Mouse (Mus musculus): Measurements from ENCODE around the gene Sucla2.
"Not testable (repeated sequence)": the region's sequence is repeated elsewhere in the genome, so short reads cannot be mapped to it uniquely, and the experiment has no call there.

Gene Sucla2

GRCm38 (mm10) chr14:73509765-73510423, 15.2 kb upstream of the Sucla2 start, which contains the start of gene Med4:
Med4 (plus strand) TSS chr14:73510025.
- peak; percentile 97 for DNase-seq

GRCm38 (mm10) chr14:73524136-73524535, 983 bp upstream of the Sucla2 start:
- DNase-seq: no peak

DNA sequence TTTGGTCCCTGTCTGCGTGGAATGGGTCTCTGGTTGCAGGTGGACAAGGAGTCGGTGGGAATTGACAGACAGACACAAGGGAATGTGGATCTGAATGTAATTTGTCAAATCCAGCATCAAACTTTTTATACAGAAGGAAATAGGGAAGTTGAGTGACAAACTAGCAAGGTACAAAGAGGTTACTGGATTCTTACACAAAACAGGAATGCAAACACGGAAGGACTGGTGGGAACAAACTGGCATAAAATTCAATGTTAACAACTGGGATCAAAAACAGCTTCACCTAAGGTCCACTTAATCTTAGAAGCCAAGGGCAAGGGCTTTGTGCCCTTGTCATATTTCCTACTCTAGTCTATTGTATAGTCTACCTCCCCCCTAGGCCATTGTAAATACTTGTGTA, 3.5 kb downstream of the Sucla2 start:
- DNase-seq: not testable (repeated sequence)

- no peak for DNase-seq
These were observed 8.8 kb downstream of the Sucla2 start for GRCm38 (mm10) chr14:73533755-73534465.

GRCm38 (mm10) chr14:73535641-73536040, 10.5 kb downstream of the Sucla2 start:
- no peak for DNase-seq

GRCm38 (mm10) chr14:73543781-73544180, 18.7 kb downstream of the Sucla2 start:
- DNase-seq: no peak

DNA sequence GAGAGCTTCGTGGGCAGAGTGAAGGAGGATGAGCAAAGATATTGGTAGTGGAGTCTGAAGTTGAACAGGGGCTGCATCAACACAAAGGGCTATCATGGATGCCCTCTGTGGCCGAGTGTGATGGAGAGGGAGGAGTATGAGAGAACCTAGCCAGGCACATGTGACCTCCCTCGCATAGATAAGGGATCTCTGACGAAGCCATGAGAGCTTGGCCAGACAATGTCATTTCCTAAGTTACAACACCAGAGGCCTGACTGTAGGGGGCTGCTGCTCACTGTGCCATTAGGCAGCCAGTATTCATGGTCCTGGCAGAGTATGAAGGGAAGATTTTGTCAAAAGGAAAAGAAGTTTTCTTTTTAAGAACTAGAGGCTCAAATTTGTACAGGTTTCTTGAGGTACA, 21.9 kb downstream of the Sucla2 start:
- DNase-seq: no peak

DNA sequence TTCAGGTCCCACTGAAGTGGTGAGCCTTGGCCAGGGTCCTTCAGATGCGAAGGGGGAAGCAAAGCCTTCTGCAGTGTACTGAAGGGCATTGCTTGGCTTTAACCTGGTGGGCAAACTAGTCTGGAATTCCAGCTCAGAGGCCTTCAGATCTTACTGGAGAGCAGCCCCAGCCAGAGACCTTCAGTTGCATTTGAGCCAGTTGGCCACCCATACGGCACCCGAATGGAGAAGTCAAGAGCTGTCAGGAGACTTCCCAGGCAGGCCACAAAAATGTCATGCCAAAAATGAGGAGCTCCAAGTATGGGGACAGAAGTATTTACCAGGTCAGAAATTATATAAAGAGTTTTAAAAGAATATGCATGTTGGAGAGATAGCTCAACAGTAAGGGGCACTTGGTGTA, 22.9 kb downstream of the Sucla2 start, which contains the start of gene Nudt15:
TSS of gene Nudt15 (minus strand) at position 192 of the 400 bp plus-strand sequence.
- DNase-seq: no peak

DNA sequence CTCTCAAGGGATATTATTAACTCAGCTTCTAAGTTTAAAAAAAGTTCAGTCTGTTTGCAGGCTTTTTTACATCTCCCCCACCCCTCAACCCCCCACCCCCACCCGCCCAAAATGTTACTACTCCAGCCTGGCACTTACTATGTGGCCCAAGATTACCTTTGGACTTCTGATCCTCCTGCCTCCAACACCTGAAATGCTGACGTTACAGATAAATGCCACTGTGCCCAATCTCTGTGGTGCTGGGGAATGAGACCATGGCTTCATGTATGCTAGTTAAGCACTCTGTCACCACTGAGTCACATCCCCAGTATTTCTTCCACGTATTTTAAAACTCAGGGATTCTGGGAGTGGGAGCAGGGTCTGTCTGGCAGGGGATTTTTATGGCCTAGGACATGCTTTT, 25.2 kb downstream of the Sucla2 start:
- no peak for DNase-seq

DNA sequence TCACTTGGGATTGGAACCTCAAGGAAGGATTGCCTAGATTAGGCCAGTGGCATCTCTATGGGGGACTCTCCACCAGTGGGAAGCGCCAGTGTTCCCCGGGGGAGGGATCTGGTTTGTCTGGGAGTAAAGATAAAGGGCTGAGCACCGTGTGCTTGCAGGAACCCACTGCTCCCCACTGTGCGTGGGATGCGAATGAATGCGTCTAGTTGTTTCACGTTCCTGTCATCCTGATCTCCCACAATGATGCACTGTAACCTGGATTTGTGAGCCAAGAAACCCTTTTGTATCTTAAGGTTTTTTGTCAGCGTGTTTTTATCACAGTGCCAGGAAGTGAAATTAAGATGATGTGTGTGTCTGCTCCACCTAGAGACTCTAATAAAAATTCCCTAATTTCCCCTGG, 25.6 kb downstream of the Sucla2 start:
- no peak for DNase-seq

DNA sequence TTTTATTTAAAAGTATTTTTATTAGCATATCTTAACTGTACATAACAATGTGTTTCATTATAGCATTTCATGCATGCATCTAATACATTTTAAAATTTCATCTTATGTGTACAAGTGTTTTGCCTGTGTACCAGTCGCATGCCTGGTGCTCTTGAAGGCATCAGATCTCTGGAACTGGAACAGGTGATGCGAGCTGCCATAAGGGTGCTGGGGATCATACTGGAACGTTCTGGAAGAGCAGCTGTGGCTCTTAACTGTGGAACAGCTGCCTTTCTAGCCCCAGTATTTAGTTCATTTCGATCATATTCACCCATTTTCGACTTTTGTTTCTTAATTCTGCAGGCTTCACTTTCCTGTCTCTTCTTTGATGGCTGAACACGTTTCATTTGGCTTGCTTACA, 26.0 kb downstream of the Sucla2 start:
- DNase-seq: no peak

GRCm38 (mm10) chr14:73552341-73553121, 27.4 kb downstream of the Sucla2 start:
- peak; percentile 94 for DNase-seq

GRCm38 (mm10) chr14:73553122-73553696, 28.1 kb downstream of the Sucla2 start:
- no peak for DNase-seq

GRCm38 (mm10) chr14:73569831-73570230, 44.7 kb downstream of the Sucla2 start:
- DNase-seq: not testable (repeated sequence)

GRCm38 (mm10) chr14:73571143-73571542, 46.0 kb downstream of the Sucla2 start:
- DNase-seq: no peak

DNA sequence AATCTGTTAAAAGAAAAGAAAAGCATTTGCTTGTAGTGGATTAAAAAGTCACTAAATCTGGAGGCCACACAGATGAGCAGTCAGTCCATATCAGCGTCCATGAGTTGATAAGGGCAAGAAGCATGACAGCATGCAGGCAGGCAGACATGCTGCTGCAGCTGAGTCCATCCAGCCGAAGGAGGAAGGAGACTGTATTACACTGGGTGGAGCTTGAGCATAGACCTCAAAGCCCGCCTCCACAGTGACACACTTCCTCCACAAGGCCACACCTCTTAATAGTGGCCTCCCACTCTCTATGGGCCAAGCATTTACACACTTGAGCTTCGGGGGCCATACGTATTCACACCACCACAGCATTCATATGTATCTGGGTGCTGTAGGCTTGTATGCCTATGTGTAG, 48.9 kb downstream of the Sucla2 start:
- DNase-seq: no peak

DNA sequence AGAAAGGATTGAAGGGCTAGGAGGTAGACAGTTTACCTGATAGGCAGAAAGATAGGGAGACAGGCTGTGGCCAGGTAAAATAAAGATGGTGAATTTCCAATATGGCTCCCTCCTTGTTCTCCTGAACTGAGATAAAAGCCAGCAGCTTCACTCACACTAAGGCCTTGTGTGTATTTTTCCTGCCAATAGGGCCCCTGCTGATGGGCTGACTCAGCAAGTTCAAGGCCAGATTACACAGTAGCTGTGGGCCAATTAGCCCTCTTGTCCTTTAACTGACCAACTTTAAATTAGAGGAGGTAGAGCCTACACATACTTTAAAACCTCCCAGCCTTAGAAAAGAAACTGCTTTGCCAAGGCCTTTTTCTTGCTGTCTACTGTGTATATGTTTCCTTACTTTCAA, 51.2 kb downstream of the Sucla2 start:
- no peak for DNase-seq

GRCm38 (mm10) chr14:73588080-73588479, 63.0 kb downstream of the Sucla2 start:
- no peak for DNase-seq

- DNase-seq: no peak
These were observed 67.0 kb downstream of the Sucla2 start for GRCm38 (mm10) chr14:73592166-73592565.

DNA sequence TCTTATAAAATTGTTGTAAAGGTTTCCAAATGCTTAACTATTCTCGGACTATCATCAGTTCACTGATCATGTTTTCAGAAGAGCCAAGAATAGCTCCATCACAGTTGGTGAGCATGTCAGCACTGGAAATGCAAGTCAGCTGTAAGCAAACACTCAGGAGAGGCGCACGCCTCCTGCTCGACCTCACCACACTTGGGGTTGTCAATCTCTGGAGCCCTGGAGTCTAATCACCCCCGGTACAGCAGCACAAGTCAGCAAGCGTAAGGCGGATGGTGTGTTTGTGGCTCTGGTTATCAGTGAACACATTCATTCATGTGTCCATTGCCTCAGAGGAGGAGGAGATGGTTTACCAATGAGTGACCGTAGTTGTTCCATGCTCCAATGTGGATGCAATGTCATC, 74.6 kb downstream of the Sucla2 start:
- no peak for DNase-seq

GRCm38 (mm10) chr14:73607732-73608131, 82.6 kb downstream of the Sucla2 start:
- no peak for DNase-seq

- DNase-seq: no peak
These were observed 83.8 kb downstream of the Sucla2 start for GRCm38 (mm10) chr14:73608668-73609481.
